Mouse (Mus musculus): ENCODE measurements around the gene Rsph10b.

Rsph10b gene

DNA sequence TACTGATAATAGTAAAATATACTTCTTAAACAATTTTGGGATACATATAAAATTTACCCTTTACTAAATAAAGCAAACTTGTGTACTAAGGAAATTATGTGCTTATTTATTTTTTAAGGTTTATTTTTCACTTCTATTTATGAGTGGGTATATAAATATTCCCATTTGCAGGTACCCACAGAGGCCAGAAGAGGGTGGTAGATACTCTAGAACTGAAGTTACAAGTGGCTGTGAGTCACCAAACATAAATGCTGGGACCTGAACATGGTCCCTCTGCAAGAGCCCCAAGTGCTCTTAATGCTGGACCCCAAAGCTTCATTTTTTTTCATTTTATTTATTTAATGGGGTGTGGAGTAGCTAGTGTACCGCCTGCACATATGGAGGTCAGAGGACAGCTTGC, 1.0 kb downstream of the Rsph10b start:
- peak; percentile 25 for DNase-seq (ENCODE audit: low read depth, low spot score)

DNA sequence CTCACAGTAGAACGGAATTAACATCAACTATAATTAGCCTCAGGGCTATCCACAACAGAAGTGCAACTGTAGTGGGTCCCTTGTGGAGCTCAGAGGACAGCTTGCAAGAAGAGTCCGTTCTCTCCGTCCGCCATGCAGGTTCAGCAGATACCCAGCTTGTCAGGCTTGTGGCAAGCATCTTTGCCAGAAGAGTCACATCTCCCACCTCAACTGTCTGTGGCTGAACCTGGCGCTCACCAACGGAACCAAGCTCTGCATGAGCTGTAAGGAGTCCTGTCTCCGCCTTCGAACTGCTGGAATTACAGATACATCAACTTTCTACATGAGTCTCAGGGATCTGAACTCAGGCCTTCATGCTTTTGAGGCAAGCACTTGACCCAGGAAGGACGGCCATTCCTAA, 3.3 kb downstream of the Rsph10b start:
- no peak for DNase-seq (ENCODE audit: low read depth, low spot score)

DNA sequence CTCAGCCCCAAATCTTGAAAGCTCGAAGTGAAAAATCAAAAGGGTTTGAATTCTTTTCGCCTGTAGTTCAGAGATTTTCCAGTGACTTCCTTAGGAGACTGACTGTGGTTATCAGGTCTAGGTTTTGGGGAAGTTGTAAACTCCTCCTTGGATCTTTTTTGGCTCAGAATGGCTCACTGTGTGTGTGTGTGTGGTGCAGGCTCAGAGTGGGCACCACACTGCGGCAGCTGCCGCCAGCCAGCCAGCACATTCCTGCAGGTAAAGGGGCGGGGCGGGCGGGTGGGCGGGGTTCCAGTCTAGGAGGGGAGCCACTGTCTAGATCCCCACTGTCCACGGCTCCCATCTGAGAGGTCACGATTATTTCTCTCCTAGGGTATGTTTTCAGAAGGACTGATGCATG, 8.8 kb downstream of the Rsph10b start:
- no peak for DNase-seq (ENCODE audit: low read depth, low spot score)

DNA sequence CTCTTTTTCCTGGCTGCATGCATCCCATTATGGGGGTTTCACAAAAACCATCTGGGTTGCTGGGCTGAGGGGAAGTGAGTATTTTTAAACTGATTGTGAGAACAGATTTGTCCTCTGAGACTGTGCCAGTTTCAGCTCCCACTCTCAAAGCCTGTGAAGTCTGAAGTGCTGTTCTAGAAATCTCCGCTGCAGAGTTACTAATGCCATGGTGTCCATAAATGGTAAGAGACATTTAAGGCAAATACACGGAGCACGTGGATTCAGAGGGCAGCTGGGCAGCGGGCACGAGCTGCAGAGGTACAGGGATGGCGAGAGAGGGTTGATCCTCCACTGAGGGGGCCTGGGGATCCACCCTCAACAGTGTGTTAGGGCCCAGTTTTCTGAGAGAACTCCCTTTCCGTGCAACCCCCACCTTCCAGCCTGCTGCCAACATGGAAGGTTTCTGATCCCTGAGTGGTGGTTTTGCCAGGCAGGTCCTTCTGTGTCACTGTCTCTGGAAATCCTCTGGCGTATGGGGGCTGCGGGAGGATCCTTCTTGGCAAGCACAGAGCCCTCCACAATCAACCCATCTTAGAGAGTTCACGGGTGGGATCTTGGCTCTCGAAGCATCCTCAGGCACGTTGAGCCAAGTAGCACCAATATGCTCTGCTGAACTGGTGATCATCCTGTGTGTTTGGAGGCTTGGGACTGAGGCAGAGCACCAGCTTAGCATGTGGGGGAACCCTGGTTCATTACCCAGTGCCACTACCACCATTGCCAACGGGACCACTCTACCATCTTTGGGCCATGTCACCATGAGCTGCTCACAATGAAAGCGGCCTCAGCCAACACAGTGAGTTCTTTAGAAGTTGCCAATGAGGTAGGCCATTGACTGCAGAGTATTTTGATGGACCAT, 10.6 kb downstream of the Rsph10b start:
- DNase-seq (ENCODE audit: low read depth, low spot score): no peak

DNA sequence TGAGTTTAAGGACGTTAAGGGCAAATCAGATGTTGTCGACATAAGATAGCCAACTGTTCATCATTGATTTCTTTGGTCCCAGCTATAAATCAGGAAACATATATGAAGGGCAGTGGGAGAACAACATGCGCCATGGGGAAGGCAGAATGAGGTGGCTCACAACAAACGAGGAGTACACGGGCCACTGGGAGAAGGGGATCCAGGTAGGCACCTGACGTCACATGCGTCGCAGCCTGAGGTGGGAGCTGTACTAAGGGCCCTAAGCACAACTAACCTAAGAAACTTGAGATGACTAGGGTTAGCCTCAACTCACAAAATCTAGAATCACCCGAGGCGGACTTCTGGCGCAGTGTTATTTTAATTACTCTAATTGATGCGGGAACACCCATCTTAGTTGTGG, 15.5 kb downstream of the Rsph10b start:
- no peak for DNase-seq (ENCODE audit: low read depth, low spot score)

DNA sequence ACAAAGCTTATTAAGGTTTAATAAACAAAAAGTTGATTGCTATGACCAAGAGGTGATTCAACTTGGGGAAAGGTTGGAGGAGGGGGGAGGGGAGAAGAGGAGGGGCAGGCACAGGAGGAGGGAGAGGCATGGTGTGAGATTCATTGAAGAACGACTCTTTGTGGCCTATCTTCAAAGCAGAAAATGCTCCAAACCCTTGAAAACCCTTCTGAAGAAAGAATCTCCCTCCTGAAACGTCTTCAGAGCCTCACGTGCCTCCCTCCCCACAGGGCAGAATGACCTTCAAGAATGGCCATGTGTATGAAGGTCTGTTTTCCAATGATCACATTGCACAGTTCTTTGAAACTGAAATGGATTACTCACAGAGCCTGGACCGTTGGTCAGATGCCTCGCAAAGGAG, 17.2 kb downstream of the Rsph10b start:
- no peak for DNase-seq (ENCODE audit: low read depth, low spot score)

DNA sequence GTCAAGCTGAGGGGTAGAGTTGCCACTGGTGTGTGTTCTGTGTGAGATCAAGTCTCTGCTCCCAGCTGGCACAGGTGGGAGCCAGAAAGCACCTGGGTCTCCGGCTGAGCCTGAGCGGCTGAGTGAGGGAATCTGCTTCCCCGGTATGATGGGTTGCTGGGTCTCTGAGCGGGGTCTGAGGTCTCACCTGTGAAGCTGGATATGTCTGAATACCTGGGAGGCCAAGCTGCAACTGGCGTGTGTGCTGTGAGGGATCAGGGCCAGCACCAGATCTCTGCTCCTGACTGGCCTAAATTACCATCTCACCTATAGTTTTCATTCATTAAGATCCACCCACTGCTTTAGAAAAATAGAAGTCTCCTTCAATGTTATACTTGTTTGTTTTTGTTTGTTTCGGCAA, 24.3 kb downstream of the Rsph10b start:
- no peak for DNase-seq (ENCODE audit: low read depth, low spot score)

DNA sequence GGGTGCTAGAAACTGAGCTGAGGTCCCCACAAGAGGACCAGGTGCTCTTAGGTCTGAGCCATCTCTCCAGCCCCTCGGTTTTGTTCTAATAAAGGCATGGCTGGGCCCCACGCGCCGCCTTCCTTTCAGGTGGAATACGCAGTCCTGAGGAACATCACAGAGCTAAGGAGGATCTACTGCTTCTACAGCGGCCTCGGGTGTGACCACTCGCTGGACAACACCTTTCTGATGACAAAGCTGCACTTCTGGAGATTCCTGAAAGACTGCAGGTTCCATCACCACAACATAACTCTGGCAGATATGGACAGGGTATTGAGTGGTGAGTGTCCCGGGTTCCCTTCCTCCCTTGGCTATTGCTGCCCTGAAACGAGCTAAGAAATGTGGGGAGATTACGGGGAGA, 26.7 kb downstream of the Rsph10b start:
- no peak for DNase-seq (ENCODE audit: low read depth, low spot score)

DNA sequence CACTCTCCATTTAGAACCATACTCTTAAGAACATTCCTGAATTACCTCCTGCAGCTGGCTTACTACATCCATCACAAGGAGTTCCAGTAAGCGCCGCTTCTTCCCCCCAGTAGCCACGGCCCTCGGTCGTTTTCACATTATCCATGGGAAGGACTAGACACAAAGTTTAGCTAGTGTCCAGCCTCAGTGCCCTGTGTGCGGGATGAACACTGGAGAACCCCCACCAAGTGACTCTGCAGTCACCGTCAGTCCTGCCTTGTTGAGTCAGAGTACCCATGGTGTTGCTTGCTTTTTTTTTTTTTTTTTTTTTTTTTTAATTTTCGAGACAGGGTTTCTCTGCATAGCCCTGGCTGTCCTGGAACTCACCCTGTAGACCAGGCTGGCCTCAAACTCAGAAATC, 28.3 kb downstream of the Rsph10b start:
- no peak for DNase-seq (ENCODE audit: low read depth, low spot score)

DNA sequence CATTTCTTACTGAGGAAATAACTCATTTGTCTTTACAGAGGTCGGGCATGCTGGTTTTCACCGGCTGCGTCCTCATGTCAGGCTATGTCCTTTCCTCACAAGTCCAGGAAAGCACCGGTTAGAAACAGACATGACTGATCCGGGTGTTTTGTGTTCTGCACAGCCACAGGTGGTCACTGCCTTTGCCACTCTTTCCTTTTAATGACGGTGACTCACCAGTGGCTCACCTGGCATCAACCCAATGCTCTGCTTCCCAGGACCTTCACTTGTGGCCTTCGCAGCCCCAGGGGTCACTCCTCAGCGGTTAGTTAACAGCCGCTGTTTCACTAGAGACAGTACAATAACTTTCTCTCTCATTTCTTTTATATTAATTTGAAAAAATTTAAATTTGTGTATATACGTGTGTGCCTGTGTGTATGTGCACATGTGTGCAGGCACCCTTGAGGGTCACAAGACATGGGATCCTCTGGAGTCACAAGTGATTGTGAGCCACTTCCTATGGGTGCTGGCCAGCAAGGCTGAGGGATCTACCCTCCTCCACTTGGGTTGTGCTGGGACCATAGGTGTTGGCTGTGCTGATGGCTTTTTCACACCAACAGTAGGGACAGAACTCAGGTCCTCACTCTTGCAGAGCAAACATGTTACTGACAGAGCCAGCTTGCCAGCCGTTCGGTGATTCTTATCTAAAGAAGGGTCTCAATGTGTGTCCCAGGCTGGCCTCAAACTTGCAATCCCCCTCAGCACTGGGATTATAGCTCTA, 32.9 kb downstream of the Rsph10b start:
- DNase-seq (ENCODE audit: low read depth, low spot score): no peak

DNA sequence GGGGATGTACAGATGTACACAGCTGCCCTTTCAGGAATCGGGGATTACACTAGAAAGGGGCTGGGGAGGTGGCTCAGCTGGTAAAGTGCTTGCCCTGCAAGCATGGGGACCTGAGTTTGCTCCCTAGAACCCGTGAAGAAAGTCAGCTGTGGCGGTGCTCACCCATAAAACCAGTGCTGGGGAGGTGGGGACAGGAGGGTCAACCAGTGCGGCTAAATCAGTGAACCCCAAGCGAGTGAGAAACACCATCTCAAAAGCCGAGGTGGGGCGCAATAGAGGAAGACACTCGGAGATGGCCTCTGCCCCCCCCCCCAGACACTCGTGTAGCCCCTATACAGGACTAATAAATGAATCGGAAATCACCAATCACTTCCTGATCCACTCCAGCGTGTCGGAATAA, 33.8 kb downstream of the Rsph10b start:
- no peak for DNase-seq (ENCODE audit: low read depth, low spot score)

DNA sequence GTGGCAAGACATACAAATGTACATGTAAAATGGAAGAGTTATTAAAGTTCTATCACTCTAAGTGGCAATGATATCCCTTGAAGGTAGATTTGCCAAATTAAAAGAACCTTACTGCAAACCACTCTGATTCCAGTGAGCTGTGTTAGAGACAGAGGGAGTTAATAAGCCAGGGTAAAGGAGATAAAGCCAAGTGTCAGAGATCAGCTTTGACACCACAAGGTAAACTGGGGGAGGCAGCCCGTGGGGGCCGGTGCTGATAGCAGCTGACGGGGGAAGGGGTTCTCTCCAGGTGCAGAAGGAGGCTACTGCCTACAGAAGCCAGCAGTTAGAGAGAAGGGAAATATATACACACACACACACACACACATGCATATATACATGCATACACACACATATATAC, 39.8 kb downstream of the Rsph10b start:
- no peak for DNase-seq (ENCODE audit: low read depth, low spot score)

DNA sequence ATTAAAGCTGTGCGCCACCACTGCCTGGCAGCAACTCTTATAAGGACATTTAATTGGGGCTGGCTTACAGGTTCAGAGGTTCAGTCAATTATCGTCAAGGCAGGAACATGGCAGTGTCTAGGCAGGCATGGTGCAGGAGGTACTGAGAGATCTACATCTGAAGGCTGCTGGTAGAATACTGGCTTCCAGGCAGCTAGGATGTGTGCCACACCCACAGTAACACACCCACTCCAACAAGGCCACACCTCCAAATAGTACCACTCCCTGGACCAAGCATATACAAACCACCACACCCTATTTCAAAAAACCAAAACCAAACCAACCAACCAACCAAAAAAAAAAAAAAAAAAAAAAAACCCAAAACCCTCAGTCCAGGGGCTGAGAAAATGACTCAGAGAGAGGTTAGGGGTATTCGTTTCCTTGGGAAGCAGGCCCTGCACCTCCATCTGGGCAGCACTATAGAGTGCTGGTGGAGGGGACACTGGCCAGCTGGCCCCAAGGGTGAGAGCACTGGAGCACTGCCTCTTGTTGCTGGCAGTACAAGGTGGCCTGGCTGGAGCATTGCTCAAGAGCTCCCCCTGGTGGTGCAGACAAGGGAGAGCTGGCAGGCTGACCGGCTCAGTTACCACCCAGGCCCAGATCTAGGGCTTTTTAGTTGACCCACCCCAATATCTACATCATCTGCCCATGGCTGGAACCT, 42.2 kb downstream of the Rsph10b start:
- peak; percentile 76 for DNase-seq (ENCODE audit: low read depth, low spot score)

DNA sequence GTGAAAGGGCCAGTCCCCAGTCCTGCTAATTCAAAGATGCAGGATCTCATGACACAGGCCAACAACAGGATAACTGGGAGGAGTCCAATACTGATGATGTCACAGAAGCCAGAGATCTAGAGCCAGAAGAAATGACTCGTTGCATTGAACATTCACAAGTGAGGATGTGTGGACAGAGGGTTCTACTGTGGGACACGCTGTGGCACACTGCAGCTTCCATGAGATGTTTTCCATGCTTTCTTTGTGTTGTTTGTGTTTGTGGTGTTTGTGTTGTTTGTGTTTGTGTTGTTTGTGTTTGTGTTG, 42.7 kb downstream of the Rsph10b start:
- no peak for DNase-seq (ENCODE audit: low read depth, low spot score)

DNA sequence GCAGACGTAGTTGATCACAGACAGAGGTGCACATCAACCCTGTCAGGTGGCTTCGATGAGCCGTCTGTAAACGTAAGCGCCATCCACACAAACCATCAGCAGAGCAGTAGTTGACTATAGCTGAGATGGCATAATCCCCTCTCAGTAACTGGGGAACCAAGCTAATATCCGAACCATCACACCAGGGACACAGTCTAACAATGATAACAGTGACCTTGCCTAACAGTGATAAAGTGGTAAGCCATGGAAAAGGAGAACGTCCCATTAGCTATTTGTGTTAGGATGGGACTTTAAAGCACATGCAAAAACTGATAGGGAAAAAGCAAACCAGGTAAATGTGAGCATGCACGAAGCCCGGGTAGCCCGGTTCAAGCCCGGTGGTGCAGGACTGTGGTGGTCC, 43.4 kb downstream of the Rsph10b start:
- DNase-seq (ENCODE audit: low read depth, low spot score): no peak

DNA sequence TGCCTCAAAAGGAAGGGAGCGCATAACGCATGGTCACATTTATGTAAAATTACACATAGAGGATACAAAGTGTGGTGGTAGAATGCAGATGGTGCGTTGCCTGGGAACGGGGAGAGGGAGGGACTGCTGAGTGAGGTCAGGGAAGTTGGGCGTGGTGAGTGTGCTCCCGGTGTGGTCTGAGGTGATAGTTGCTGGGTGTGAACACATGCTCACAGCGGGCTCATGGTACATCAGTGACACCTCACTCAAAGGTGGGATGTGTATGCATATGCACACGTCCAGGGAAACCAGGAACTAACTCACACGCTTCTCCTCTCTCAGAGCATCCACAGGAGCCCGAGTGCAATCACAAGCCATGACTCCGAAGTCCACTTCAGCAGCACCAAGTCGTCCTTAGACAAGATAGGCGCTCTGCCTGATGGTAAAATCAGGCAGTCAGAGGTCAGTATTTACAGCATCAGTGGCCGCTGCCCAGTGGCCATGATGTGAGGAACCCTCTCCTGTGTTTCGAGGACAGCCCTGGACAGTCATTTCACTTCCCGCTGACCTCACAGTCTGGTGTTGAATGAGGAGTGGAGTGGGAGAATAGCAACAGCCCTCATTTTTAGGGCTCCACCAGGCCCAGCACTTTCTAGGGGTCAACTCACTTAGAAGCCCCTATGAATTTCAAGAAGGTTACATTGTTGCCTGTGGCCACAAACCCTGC, 44.0 kb downstream of the Rsph10b start:
- no peak for DNase-seq (ENCODE audit: low read depth, low spot score)

DNA sequence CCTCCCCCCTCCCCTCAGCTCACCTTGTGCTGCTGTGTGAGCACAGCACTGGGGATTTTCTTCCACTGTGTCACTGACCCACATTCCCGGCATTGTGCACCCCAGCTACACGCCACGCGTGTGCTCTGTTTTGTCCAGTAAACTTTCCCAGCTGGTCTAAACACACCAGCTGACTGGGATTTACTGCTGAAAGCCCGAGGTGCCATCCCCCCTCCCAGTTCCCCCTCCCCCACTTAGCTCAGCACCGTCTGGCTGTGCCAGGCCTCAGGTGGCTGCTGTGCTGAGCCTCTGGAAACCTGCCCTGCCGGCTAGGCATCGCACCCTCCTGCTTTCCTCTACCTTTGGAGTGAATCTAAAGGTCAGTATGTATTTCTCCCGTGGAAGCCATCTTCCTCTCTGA, 48.0 kb downstream of the Rsph10b start:
- DNase-seq (ENCODE audit: low read depth, low spot score): no peak

DNA sequence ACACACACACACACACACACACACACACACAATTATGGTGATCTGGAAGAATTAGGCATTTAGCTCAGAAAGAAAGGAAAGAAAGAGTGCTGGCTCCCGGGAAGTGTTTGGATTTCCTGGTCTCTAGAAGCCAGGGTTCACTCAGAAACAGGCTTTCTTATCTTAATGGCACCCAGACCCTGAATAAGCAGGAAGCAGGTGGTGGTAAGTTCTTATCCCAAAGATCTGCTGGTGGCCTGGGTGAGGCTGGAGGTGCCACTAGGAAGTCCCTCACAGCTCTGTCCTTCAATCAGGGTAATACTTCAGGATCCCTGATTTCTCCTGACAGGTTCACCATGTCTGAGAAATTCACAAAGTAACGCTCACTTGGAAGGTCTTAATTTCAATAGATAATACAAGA, 49.5 kb downstream of the Rsph10b start:
- no peak for DNase-seq (ENCODE audit: low read depth, low spot score)

DNA sequence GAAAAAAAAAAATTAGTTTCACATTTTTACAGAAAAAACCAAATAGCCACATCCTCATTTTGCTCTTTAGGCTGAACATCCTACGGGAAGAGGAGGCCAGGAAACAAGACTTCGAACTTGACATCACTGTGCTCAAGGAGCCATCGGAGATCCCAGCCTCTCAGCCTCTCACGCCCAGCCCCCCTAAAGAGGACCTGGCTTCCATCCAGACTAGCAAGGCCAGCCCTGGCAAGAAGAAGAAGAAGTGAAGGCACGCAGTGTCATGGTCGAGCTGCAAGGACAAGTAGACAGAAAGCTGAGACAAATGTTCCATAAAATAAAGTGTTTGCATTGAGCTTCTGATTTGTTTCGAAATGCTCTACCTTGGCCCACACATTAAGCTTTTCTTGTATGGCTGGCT, 52.5 kb downstream of the Rsph10b start:
- no peak for DNase-seq (ENCODE audit: low read depth, low spot score)

DNA sequence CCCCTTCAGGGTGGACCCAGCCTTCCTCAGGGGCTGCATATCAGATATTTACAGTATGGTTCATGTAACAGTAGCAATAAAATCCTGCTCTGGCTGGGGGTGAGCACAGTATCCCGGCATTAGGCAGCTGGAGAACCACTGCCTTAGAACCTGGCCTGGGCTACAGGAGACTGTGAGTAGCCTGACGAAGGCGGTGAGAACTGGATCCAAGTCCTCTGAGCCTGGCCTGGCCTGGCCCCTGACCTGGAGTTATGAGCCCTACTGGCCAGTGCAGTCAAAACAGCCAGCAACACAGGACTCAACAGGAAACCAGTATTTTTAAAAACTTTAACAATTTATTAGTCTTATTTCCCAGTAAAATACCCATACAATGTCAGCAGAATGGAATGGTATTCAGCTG, 54.8 kb downstream of the Rsph10b start:
- no peak for DNase-seq (ENCODE audit: low read depth, low spot score)

DNA sequence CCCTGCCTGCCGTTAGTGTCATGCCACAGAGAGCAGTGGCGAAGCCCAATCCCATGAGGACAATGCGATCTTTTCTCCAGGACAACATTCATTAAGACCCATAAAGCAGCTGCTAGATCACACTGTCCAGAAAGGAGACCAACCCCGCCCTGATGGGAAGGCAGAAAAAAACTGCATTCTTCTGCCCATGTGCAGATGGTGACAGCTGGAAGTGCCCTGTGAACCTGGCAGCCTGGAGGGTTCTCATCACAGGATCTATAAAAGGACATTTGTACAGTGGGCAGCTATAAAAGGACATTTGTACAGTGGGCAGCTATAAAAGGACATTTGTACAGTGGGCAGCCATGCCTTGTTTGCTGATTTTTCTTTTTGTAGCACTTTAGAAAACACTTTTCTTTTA, 56.2 kb downstream of the Rsph10b start:
- DNase-seq (ENCODE audit: low read depth, low spot score): no peak

DNA sequence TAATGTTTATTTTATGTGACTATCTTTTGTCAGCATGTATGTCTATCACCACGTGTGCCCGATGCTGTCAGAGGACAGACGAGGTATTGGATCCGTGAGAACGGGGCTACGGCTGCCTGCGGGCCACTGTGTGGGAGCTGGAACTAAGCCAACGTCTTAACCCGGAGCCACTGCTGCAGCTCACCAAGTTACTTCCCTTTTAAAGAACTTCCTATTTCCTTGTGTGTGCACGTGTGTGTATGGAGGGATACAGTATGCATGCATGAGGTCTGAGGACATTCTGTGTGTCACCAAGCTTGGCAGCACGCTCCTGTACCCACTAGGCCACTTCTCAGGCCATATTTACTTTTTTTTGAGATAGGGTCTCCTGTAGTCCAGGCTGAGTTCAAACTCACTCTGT, 57.3 kb downstream of the Rsph10b start:
- DNase-seq (ENCODE audit: low read depth, low spot score): no peak
